Mouse (Mus musculus): ENCODE data around the gene Rnf34. TPM values are rescaled to one million over a fixed set of nuclear protein-coding genes. Genes with fewer than 3 reads are reported as not detected.

Gene Rnf34
- polyA plus RNA-seq, 1 experiment from 2014 or later, result 53.0 TPM

DNA sequence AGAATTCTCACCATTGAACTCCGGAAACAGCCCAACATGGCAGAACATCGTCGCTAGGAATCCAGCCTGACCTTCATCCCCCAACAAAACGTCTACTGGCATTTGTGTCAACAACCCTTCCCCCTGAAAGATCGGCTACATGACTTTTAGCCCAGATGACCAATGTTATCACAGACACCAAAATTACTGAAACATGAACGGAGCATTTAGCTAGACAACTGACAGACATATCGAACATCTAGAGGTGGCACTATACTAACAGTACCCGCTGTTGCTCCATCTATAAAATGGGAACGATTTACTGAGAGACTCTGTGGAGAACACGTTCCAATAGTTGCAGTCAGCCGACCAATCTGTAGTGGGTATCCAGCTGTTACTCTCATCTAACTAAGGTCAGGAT is 51.3 kb downstream of the Rnf34 start:
- Histone ChIP-seq H3K27ac (ENCODE audit: low read depth, low read length) (peak overlapping the region; percentile 96), H3K9me3 (ENCODE audit: control insufficient read depth, low read length) (no peaks in the 10 kb centered on the region), H3K4me3 (ENCODE audit: low read depth, low read length) (peak overlapping the region; percentile 85; the same call in 1 of the 2 replicates), H3K36me3 (ENCODE audit: control insufficient read depth, insufficient read depth, low read length) (no peaks in the 10 kb centered on the region), H3K9ac (replicated peaks; ENCODE audit: low read depth, low read length) (peak overlapping the region; percentile 93; the same call in 1 of the 2 replicates), H3K4me2 (ENCODE audit: low read depth, low read length) (peak overlapping the region; percentile 90), H3K4me1 (ENCODE audit: control insufficient read depth, insufficient read depth, low read length) (peaks cover 17% of the 10 kb centered on the region), H3K27me3 (ENCODE audit: control insufficient read depth, insufficient read depth, low read length) (no peaks in the 10 kb centered on the region)
- no peak for ATAC-seq (ENCODE audit: low read depth)
- 52% methylated on average over 11 of the region's 11 CpGs for WGBS

DNA sequence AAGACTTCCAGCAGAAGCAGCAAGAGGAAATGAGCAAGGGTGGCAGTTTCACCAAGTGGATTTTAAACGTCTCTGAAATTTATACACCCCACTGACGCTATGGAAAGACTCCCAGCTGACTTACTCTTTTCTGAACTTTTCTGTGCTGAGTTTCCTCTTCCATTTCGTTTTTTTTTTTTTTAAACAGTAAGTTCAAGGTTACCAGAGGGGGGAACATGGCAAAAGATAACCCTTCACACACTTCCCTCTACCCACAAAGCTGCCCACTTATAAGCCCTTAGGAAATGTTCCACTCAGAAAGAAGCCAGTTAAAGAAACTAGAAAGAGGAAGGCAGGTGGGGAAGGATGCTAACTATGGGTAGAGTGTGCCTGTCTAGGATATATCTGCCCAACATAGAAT is 51.8 kb downstream of the Rnf34 start:
- H3K4me1 ChIP-seq (ENCODE audit: control insufficient read depth, insufficient read depth, low read length), result peaks cover 17% of the 10 kb centered on the region
- 62% methylated on average over 3 of the region's 3 CpGs for WGBS
- no peaks in the 10 kb centered on the region for H3K27me3 ChIP-seq (ENCODE audit: control insufficient read depth, insufficient read depth, low read length)
- H3K4me2 ChIP-seq (ENCODE audit: low read depth, low read length), result no peak overlapping the region
- no peak overlapping the region for H3K9ac ChIP-seq (replicated peaks; ENCODE audit: low read depth, low read length)
- H3K4me3 ChIP-seq (ENCODE audit: low read depth, low read length), result no peak overlapping the region
- no peak for ATAC-seq (ENCODE audit: low read depth)
- H3K36me3 ChIP-seq (ENCODE audit: control insufficient read depth, insufficient read depth, low read length), result no peaks in the 10 kb centered on the region
- H3K27ac ChIP-seq (ENCODE audit: low read depth, low read length), result no peak overlapping the region
- no peaks in the 10 kb centered on the region for H3K9me3 ChIP-seq (ENCODE audit: control insufficient read depth, low read length)

DNA sequence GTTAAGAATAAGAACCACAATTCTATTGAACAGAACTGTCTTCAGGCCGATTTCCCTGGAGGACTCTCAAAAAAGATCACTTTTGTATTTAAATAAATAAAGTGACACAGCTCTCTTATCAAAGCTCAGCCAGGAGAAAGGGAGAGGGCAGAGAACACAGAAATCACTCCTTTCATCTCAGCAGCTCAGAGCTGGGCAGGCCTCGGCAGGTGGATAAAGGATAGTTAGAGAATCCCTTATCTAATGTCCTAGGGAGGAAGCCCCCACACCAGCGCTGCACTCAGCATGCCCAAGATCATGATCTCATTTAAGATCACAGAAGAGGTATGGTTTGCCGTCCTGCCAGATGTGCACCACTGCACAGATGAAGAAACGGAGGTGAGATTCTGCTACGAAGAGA is 52.4 kb downstream of the Rnf34 start:
- H3K27ac ChIP-seq (ENCODE audit: low read depth, low read length), result no peak overlapping the region
- no peak overlapping the region for H3K4me3 ChIP-seq (ENCODE audit: low read depth, low read length)

DNA sequence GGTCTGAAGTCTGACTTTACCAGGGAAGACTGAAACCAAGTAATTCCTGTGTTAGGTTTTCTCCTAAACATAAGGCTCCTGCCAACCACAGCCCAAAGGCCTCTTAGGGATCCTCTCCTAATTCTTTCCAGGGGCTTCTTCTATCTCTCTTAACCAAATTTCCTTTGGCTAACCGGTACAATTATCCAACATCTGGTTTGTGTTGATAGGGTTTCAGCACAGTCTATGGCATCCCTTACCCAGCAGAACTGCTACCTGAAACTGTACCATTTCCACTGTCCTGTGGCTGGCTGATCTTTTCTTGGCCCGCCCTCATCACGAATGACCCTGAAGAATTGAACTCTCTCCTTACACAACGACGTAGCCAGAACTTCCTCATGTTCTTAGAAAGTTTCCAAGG is 53.3 kb downstream of the Rnf34 start:
- Histone ChIP-seq H3K9ac (replicated peaks; ENCODE audit: low read depth, low read length) (no peak overlapping the region), H3K27me3 (ENCODE audit: control insufficient read depth, insufficient read depth, low read length) (no peaks in the 10 kb centered on the region), H3K9me3 (ENCODE audit: control insufficient read depth, low read length) (no peaks in the 10 kb centered on the region), H3K4me1 (ENCODE audit: control insufficient read depth, insufficient read depth, low read length) (peaks cover 13% of the 10 kb centered on the region), H3K4me3 (ENCODE audit: low read depth, low read length) (no peak overlapping the region), H3K4me2 (ENCODE audit: low read depth, low read length) (no peak overlapping the region), H3K36me3 (ENCODE audit: control insufficient read depth, insufficient read depth, low read length) (no peaks in the 10 kb centered on the region), H3K27ac (ENCODE audit: low read depth, low read length) (no peak overlapping the region)
- 92% methylated on average over 5 of the region's 5 CpGs for WGBS
- ATAC-seq (ENCODE audit: low read depth), result no peak

More for the DNA sequence above, 52.4 kb downstream of the Rnf34 start:
- Histone ChIP-seq H3K4me1 (ENCODE audit: control insufficient read depth, insufficient read depth, low read length) (peaks cover 17% of the 10 kb centered on the region), H3K27me3 (ENCODE audit: control insufficient read depth, insufficient read depth, low read length) (no peaks in the 10 kb centered on the region), H3K9ac (replicated peaks; ENCODE audit: low read depth, low read length) (no peak overlapping the region), H3K9me3 (ENCODE audit: control insufficient read depth, low read length) (no peaks in the 10 kb centered on the region), H3K36me3 (ENCODE audit: control insufficient read depth, insufficient read depth, low read length) (no peaks in the 10 kb centered on the region), H3K4me2 (ENCODE audit: low read depth, low read length) (no peak overlapping the region)
- no peak for ATAC-seq (ENCODE audit: low read depth)
- WGBS, result 83% methylated on average over 6 of the region's 6 CpGs

DNA sequence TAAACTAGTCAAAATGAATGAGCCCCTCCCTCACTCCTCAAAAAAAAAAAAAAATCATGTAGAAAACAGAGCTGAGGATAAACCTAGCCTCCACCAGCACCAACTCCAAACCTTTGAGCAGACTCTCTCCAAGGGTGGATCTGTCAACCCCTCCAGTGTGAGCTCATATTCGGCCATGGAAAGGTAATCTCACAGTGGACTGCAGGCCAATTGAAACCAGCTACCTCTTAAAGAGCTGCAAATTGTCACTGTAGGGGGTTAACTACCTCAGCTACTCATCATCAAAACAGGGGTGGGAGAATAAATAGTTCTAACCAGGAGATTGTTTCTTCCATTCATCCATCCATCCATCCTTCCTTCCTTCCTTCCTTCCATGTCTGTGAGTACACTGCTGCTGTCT is 57.3 kb downstream of the Rnf34 start:
- no peak for ATAC-seq (ENCODE audit: low read depth)
- Histone ChIP-seq H3K4me1 (ENCODE audit: control insufficient read depth, insufficient read depth, low read length) (no peaks in the 10 kb centered on the region), H3K4me3 (ENCODE audit: low read depth, low read length) (no peak overlapping the region), H3K9ac (replicated peaks; ENCODE audit: low read depth, low read length) (no peak overlapping the region), H3K36me3 (ENCODE audit: control insufficient read depth, insufficient read depth, low read length) (no peaks in the 10 kb centered on the region), H3K9me3 (ENCODE audit: control insufficient read depth, low read length) (no peaks in the 10 kb centered on the region), H3K27ac (ENCODE audit: low read depth, low read length) (no peak overlapping the region), H3K4me2 (ENCODE audit: low read depth, low read length) (no peak overlapping the region), H3K27me3 (ENCODE audit: control insufficient read depth, insufficient read depth, low read length) (no peaks in the 10 kb centered on the region)
- WGBS, result 71% methylated on average over 1 of the region's 1 CpGs

DNA sequence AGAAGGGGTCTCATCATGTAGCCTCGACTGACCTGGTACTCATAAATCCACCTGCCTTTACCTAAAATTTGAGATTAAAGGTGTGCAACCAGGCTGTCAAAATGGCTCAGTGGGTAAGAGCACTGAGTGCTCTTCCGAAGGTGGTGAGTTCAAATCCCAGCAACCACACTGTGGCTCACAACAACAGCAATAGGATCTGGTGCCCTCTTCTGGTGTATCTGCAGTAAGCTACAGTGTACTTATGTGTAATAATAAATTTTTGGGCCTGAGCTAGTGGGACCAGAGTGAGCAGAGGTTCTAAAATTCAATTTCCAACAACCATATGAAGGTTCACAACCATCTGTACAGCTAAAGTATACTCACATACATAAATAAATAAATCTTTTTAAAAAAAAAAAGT is 58.2 kb downstream of the Rnf34 start:
- Histone ChIP-seq H3K36me3 (ENCODE audit: control insufficient read depth, insufficient read depth, low read length) (no peaks in the 10 kb centered on the region), H3K27ac (ENCODE audit: low read depth, low read length) (no peak overlapping the region), H3K4me2 (ENCODE audit: low read depth, low read length) (no peak overlapping the region), H3K4me3 (ENCODE audit: low read depth, low read length) (no peak overlapping the region), H3K9me3 (ENCODE audit: control insufficient read depth, low read length) (no peaks in the 10 kb centered on the region), H3K9ac (replicated peaks; ENCODE audit: low read depth, low read length) (no peak overlapping the region), H3K27me3 (ENCODE audit: control insufficient read depth, insufficient read depth, low read length) (no peaks in the 10 kb centered on the region), H3K4me1 (ENCODE audit: control insufficient read depth, insufficient read depth, low read length) (no peaks in the 10 kb centered on the region)
- ATAC-seq (ENCODE audit: low read depth), result no peak
- 87% methylated on average over 2 of the region's 2 CpGs for WGBS

DNA sequence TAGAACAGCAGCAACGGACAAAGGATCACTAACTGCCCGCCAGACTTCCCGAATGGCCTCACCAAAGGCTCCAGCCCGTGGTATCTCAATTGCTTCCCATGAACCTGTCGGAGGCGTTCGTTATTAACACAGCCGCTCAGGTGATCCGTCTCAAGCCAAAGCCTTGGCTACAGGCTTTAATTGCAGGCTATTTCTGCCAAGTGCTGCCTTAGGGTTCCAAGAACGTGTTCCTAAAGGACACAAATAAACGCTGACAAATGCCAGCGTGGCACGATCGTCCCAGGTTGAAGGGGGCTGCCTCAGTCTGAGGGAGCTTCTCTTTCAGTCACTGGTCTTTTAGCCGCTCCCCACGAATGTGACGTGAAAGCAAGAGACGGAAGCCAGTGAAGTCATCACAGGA is 59.6 kb downstream of the Rnf34 start:
- no peaks in the 10 kb centered on the region for H3K9me3 ChIP-seq (ENCODE audit: control insufficient read depth, low read length)
- 77% methylated on average over 18 of the region's 18 CpGs for WGBS
- ATAC-seq (ENCODE audit: low read depth), result no peak
- no peaks in the 10 kb centered on the region for H3K27me3 ChIP-seq (ENCODE audit: control insufficient read depth, insufficient read depth, low read length)
- H3K36me3 ChIP-seq (ENCODE audit: control insufficient read depth, insufficient read depth, low read length), result no peaks in the 10 kb centered on the region
- H3K4me2 ChIP-seq (ENCODE audit: low read depth, low read length), result no peak overlapping the region
- H3K9ac ChIP-seq (replicated peaks; ENCODE audit: low read depth, low read length), result no peak overlapping the region
- H3K27ac ChIP-seq (ENCODE audit: low read depth, low read length), result no peak overlapping the region
- H3K4me3 ChIP-seq (ENCODE audit: low read depth, low read length), result no peak overlapping the region
- no peaks in the 10 kb centered on the region for H3K4me1 ChIP-seq (ENCODE audit: control insufficient read depth, insufficient read depth, low read length)

DNA sequence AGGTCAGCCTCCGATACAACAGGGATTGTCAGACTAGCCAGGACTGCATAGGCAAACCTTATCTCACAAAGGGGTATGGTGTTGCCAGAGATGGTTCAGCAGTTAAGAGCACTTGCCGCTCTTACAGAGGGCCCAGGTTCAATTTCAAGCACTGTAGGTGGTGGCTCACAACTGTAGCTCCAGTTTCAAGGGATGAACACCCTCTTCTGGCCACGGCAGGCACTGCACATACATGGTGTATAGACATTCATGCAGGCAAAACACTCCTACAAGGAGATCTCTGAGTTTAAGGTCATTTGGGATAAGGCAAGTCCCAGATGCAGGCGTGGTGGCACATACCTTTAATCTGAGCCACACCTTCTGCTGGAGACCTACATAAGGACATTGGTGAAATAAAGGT is 63.0 kb downstream of the Rnf34 start:
- Histone ChIP-seq H3K4me2 (ENCODE audit: low read depth, low read length) (no peak overlapping the region), H3K27me3 (ENCODE audit: control insufficient read depth, insufficient read depth, low read length) (no peaks in the 10 kb centered on the region), H3K4me3 (ENCODE audit: low read depth, low read length) (no peak overlapping the region), H3K9ac (replicated peaks; ENCODE audit: low read depth, low read length) (no peak overlapping the region), H3K4me1 (ENCODE audit: control insufficient read depth, insufficient read depth, low read length) (no peaks in the 10 kb centered on the region), H3K27ac (ENCODE audit: low read depth, low read length) (no peak overlapping the region), H3K36me3 (ENCODE audit: control insufficient read depth, insufficient read depth, low read length) (no peaks in the 10 kb centered on the region), H3K9me3 (ENCODE audit: control insufficient read depth, low read length) (no peaks in the 10 kb centered on the region)
- WGBS, result 96% methylated on average over 4 of the region's 4 CpGs
- ATAC-seq (ENCODE audit: low read depth), result no peak

DNA sequence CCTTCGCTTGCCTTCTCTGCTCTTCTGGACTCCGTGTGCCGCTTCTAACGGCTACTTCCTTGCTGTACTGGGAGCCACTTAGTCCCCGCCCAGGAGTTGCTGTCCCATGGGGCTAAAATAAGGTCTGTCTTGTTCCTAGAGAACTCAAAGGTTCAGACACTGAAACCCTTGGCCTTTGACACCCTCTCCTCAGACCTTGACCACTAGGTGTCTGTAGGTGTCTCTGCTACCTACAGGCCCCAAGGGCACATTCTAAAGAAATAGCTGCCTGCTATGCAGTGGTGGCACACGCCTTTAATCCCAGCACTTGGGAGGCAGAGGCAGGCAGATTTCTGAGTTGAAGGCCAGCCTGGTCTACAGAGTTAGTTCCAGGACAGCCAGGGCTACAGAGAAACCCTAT is 66.3 kb downstream of the Rnf34 start:
- no peak for ATAC-seq (ENCODE audit: low read depth)
- Histone ChIP-seq H3K4me1 (ENCODE audit: control insufficient read depth, insufficient read depth, low read length) (no peaks in the 10 kb centered on the region), H3K4me3 (ENCODE audit: low read depth, low read length) (no peak overlapping the region), H3K9ac (replicated peaks; ENCODE audit: low read depth, low read length) (no peak overlapping the region), H3K27me3 (ENCODE audit: control insufficient read depth, insufficient read depth, low read length) (no peaks in the 10 kb centered on the region), H3K36me3 (ENCODE audit: control insufficient read depth, insufficient read depth, low read length) (no peaks in the 10 kb centered on the region), H3K4me2 (ENCODE audit: low read depth, low read length) (no peak overlapping the region), H3K27ac (ENCODE audit: low read depth, low read length) (no peak overlapping the region), H3K9me3 (ENCODE audit: control insufficient read depth, low read length) (no peaks in the 10 kb centered on the region)
- WGBS, result 90% methylated on average over 6 of the region's 6 CpGs
